Comparison of ENCODE assay signal across 12 mouse cellular contexts in the genomic region with DNA sequence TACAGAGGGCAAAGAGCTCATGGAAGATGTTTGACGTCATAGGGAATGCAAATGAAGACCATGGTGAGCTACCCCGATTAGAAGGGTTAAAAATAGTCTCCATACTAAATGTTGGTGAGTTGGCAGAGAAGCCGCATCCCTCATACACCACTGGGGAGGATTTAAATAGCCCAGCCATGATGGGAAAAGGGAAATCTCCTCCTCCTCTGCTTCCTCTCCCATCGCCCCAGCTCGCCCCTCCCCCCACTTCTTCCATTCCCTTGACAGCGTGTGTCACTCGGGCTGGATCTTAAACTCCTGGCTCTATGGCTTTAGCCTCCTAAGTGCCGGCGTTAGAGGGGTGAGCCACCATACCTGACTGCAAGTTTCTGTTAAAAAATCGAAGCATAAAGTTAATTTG.
"Had no signal": no experiment of that assay in that cellular context is flagged by ENCODE, and none has a peak within 500 bp of the region (broad histone marks: within the 10 kb centered on the region; RNA-seq: fewer than 3 reads in every experiment).

No protein-coding gene starts in this region.

- H3K27ac ChIP-seq: kidney, embryonic 15.5 days; limb, embryonic 10.5 days; liver, embryonic 15.5 days; stomach, postnatal 0 days had no signal

- H3K4me2 ChIP-seq: kidney, embryonic 15.5 days; liver, embryonic 11.5 days; liver, embryonic 15.5 days had no signal

- DNase-seq: kidney, postnatal 14 days; lung, adult 2 months; lung, postnatal 36 days; right cerebral cortex, adult 18-20 months; thymus, adult 18-20 months; thymus, postnatal 25 days had no signal

- H3K9me3 ChIP-seq: kidney, embryonic 15.5 days; limb, embryonic 10.5 days; liver, embryonic 15.5 days had no signal

- H3K9ac ChIP-seq: kidney, embryonic 15.5 days; liver, embryonic 15.5 days had no signal

- H3K4me3 ChIP-seq: kidney, embryonic 15.5 days; limb, embryonic 10.5 days; liver, embryonic 15.5 days had no signal

- ATAC-seq: lung, postnatal 0 days had no signal

- H3K36me3 ChIP-seq: kidney, embryonic 15.5 days; liver, embryonic 15.5 days had no signal

- H3K27me3 ChIP-seq: liver, embryonic 15.5 days had no signal
